Mouse (Mus musculus) CH12F3 (cell line): ENCODE results near the gene Rims3.

Experiments used
- in situ Hi-C: fragments of 300-500 bp; cut with MboI; formaldehyde crosslinking; loops from 2 replicates; pipeline ENCODE4 v1.14.3; 2020; ENCODE audit warnings: low sequenced_read_pairs

The Rims3 gene

DNA sequence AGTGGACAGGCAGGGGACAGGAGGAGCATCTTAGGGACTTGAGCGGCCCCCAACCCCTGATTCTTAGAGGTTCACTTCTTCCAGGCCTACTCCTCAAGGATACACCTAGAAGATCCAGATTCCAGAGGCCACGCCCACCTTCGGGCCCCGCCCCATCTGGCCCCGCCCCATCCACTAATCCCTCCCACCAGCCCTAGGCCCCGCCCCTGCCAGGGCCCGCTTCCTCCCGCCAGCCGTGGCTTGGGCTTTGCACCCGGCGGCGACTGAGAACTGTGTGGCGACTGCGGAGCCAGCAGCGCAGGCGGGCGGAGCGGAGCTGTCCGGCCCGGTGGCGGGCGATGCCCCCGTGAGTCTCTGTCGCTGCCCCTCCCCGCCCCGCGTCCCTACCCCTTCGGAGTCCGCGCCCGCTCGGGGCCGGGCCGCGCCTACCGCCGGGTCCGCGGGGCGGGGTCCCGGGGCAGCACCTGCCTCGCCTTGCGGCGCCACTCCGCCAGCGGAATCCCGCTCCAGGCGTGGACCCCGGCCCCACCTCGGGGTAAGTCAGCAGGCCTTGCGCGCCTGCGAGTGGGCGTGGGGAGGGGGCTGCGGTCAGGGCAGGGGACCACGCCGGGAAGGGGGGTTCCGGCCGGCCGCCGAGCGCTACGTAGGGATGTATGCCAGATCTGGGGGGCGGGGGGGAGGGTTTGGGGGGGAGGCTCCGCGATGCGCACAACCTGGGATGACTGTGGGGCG lies at the start of gene Rims3:
TSS of gene Rims3 (plus strand) at position 229 of the 732 bp plus-strand sequence.
- in situ Hi-C loops, result no loop called here

DNA sequence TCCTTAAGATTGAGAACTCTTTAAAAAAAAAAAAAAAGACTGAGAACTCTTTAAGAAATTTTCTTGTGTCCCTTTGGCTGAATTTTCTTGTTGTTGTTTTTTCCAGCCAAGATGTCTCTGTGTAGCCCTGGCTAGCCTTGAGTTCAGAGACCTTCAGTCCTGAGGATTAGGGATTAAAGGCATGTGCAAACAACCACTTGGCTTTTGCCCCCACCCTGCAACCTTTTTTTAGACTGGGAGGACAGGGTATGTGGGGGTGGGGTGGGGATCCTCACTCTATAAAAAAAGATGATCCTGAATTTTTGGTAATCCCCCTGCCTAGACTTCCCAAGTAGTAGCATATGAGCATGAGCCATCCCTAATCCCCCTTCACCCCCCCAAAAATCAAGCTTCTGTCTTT lies 48.8 kb upstream of the Rims3 start:
- in situ Hi-C loops, result no loop called here

DNA sequence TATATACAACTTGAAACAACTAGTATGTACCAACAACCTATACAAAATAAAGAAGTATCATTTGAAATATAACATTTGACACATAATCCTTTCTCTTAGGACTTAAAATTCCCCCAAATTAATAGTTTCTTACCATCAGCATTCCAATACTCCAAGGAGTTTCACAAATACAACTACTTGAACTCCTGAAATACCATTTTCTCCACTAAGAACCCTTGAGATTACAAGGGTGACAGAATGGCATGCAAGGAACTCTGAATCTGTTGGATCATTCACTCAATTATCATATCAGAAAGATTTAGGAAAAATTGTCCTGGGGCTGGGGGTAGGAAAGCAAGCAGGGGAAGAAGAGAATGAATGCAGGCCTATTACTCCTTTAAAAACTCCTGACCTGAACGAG lies 40.9 kb upstream of the Rims3 start:
- in situ Hi-C loops, result no loop called here

DNA sequence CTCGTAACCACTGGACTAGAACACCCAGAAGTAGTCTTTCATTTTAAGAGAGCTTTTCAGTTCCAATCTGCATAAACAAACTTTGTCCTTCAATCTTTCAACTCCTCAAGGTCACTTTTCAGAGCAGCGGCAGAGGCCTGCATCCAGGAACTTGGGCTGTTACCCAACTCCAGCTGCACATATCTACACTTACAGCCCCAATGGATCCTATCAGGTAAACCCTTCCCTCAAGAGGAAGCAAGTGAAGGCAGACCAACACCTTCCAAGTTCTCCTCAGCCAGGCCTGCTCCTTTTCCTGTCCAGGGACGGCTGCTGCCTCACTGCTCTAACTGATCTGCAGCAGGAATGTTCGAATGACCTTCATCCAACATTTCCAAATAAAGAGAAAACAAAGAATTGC lies 40.4 kb upstream of the Rims3 start:
- in situ Hi-C loops, result no loop called here

DNA sequence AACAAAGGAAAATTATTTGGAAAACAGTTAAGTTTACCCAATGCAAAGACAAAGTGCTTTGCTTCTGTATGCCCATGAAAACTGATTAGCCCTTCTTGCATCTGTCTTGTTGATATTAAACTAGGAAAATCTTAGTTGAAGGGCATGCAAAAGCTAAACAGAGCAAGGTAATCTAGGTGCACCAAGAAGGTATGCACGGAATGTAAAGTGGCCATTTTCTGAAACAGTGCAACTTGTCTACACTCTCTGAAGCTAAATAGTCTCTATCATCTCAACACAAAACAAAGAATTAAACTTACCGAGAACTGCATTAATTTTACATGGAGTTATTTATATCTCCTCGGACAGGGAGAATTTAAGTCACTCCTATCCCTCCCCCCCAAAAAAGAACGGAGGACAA lies 39.5 kb upstream of the Rims3 start:
- in situ Hi-C loops, result no loop called here

- in situ Hi-C loops, result no loop called here
Observed at GRCm38 (mm10) chr4:120815622-120816334, 38.8 kb upstream of the Rims3 start.

DNA sequence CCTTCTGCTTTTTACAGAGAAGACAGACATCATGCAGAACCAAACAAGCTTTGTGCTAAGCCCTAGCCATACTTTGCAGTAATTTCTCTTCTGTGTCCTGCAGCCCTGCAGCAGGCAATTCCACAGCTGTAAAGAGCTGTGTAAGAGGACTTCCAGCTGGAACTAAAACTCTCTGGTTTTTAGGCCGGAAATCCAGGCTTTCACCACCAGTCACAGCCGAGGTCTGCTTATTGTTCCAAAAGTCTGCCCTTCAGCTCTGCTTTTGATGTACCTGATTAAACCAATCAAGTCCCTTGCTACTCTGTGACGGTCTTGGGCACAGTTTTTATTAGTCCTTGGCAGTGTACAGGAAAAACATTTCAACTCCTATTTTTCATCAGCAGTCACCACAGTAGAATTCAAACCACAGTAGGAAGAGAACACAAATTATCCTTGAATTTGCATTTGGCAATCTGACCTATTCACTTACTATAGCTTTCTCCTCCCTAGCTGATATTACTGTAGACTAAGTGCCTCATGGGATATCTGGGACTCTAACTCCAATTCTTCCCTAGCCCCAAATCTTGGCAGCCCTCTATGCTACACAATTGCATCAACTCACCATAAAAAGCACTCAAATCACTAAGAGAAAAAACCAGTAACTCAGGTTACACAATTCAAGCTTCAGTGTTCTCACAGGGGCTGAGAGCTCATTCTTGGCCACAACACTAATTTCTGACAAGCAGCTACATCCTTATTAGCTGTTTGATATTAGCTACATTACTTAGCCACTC lies 37.4 kb upstream of the Rims3 start:
- in situ Hi-C loops, result no loop called here

DNA sequence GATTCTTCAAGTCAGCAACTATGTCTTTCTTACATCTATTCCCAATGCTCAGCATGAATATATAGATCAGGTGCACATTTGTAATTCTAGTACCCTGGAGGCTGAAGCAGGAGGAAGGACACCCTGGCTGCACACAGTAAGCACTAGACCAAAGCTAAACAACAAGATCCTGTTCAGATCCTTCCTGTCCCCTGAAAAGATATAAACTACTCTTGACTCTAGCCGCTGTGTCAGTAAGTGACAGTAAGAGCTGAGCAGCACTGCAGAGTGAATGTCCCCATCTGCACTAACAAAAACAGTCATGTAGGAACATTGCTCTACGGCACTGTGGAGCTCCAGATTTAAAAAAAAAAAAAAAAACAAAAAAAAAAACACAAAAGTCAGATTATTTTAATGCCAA lies 36.7 kb upstream of the Rims3 start:
- in situ Hi-C loops, result no loop called here

GRCm38 (mm10) chr4:120819296-120819695 lies 35.3 kb upstream of the Rims3 start:
- in situ Hi-C loops, result no loop called here

GRCm38 (mm10) chr4:120819871-120820270 lies 34.7 kb upstream of the Rims3 start:
- in situ Hi-C loops, result no loop called here

DNA sequence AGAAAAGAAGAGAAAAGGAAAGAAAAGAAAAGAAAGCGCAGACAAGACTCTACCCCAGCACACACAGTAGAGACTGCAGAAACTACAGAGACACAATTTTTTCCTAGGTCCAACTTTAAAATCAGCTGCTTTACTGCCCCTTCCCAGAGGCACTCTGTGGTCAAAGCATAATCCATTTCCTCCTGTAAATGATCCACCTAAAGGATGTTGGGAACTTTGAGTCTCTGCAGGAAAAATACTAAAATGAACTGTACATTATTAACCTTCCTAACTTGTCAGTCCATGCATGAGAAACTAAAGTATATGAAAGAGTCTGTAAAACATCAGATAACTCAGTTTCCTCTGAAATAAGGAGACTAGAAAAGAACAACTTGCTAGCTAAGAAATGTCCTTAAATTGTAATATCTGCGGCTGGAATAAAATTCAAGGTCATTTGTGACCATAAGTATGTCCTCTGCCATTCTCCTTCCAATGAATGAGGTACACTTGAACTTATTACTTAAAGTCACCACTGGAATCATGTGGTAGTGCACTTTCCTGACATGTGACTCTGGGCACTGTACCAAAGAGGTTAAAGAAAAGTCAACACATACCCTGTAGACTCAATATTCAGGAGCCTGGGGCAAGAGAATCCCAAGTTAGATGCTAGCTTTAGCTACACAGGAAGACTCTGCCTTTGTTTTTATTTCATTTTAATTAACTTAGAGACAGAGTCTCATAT lies 32.3 kb upstream of the Rims3 start:
- in situ Hi-C loops, result no loop called here

DNA sequence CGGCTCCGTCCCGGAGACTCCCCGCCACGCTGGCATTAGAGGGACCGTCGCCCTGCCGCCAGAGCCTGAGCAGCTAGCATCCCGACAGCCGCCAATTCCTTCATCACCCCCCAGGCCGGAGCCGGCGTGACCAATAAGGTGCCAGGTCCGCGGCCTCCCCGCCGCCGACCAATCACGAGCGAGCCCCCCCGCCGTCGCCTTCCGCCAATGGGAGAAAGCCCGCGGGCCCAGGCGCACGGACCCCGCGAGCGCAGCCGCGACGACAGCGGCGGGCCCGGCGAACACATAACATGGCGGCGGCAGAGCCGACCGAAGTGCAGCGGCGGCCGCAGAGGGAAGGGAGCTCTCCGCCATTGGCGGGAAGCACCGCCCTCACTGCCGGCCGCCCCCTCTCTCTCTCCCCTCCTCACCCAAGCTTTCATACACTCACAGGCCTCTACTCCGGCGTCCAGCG lies 29.5 kb upstream of the Rims3 start:
- in situ Hi-C loops, result no loop called here

GRCm38 (mm10) chr4:120825577-120826326 lies 28.9 kb upstream of the Rims3 start:
- in situ Hi-C loops, result no loop called here

GRCm38 (mm10) chr4:120826418-120826817 lies 28.2 kb upstream of the Rims3 start:
- in situ Hi-C loops, result no loop called here

DNA sequence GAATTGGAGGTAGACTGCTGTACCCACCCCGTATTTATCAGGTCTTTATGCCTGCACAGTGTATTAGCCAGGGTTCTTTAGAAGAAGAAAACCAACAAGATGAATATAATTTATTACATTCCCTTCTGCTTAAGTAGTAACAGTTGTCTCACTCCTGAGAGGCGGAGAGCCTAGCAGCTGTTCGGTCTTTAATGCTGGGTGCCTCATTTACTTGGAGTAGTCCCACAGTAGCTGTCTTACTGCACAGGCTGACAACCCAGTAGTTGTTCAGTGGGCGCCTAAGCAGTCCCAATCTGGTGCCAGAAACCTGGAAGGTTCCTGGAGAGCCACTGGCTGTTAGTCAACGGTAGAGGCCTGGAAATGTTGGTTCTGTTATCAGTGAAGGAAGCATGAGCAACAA lies 23.8 kb upstream of the Rims3 start:
- in situ Hi-C loops, result no loop called here

- in situ Hi-C loops, result no loop called here
Observed at GRCm38 (mm10) chr4:120831472-120831871, 23.1 kb upstream of the Rims3 start, which contains the start of gene Nfyc. TSS of gene Nfyc (minus strand) at chr4:120831572.

GRCm38 (mm10) chr4:120841342-120841741 lies 13.3 kb upstream of the Rims3 start:
- in situ Hi-C loops, result no loop called here

- in situ Hi-C loops, result no loop called here
Observed at GRCm38 (mm10) chr4:120844423-120845082, 10.1 kb upstream of the Rims3 start.

- in situ Hi-C loops, result no loop called here
Observed at GRCm38 (mm10) chr4:120845098-120845497, 9.5 kb upstream of the Rims3 start.

DNA sequence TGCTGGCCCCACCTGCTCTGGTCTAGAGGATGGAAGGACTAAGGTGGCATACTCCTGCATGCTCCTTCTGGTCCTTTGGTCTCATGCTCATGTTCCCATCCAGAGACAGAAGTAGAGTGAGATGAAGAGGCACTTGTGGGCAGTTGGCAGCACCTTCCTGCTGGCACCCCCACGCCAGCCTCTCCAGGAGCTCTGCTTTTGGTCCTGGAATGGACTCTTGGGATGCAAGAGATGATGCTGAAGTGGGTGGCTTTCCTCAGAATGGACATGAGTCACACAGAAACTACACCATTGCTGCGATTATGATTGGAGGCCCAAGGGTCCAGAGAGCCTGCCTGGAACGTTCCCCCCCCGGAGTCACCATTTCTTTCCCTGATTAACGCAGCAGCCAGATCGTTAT lies 5.7 kb upstream of the Rims3 start:
- in situ Hi-C loops, result no loop called here
